Mouse (Mus musculus): ENCODE results near the gene Npb.

- TF ChIP-seq ZNF384 (IDR thresholded peaks at IDR 0.05; ENCODE audit: low read depth, low read length) (no peak), ZKSCAN1 (IDR thresholded peaks at IDR 0.05; ENCODE audit: low read depth, low read length) (no peak), ETS1 (IDR thresholded peaks at IDR 0.05; ENCODE audit: low read depth, low read length) (no peak), CHD2 (IDR thresholded peaks at IDR 0.05; ENCODE audit: low read length) (no peak)
Observed at GRCm38 (mm10) chr11:120629341-120629730, 21.1 kb downstream of the Npb start.

All from MEL (cell line).